Mouse (Mus musculus) heart, embryonic 11.5 days (tissue): ENCODE measurements around the gene Ttc23l. TPM values are rescaled to one million over a fixed set of nuclear protein-coding genes. Genes with fewer than 3 reads are reported as not detected.

Experiments used
- ATAC-seq: fragments of 200-750 bp; cut with Nextera tagmentation; replicated peaks from 2 replicates; pipeline ENCODE4 v1.8.0; 2017; ENCODE audit warnings: moderate library complexity; ENCODE audit not compliant: insufficient number of reproducible peaks, low FRiP score, low TSS enrichment
- H3K27ac ChIP-seq: fragments of 300-500 bp; sonication (generic); 2 replicates; pipeline ENCODE4 v1.5.1; 2014; ENCODE audit warnings: mild to moderate bottlenecking, low read depth, low read length
- H3K27me3 ChIP-seq: fragments of 300-500 bp; sonication (generic); 2 replicates; pipeline ENCODE4 v1.6.1; 2014; ENCODE audit warnings: mild to moderate bottlenecking, low read length, mixed read lengths; ENCODE audit not compliant: control insufficient read depth, insufficient read depth
- H3K36me3 ChIP-seq: fragments of 300-500 bp; sonication (generic); 2 replicates; pipeline ENCODE4 v1.6.1; 2014; ENCODE audit warnings: mild to moderate bottlenecking, low read length, moderate library complexity, mixed read lengths; ENCODE audit not compliant: control insufficient read depth, insufficient read depth
- H3K4me1 ChIP-seq: fragments of 300-500 bp; sonication (generic); 2 replicates; pipeline ENCODE4 v1.6.1; 2014; ENCODE audit warnings: low read length; ENCODE audit not compliant: control insufficient read depth, insufficient read depth
- H3K4me2 ChIP-seq: fragments of 300-500 bp; sonication (generic); 2 replicates; pipeline ENCODE4 v1.6.1; 2014; ENCODE audit warnings: mild to moderate bottlenecking, moderate library complexity
- H3K4me3 ChIP-seq: fragments of 300-500 bp; sonication (generic); 2 replicates; pipeline ENCODE4 v1.5.1; 2014; ENCODE audit warnings: low read depth, low read length
- H3K9ac ChIP-seq: fragments of 300-500 bp; sonication (generic); 2 replicates; pipeline ENCODE4 v1.6.1; 2014; ENCODE audit warnings: mild to moderate bottlenecking, low read depth, low read length, moderate library complexity
- H3K9me3 ChIP-seq: fragments of 300-500 bp; sonication (generic); replicated peaks from 2 replicates; pipeline ENCODE4 v1.6.1; 2016; ENCODE audit warnings: low read length; ENCODE audit not compliant: control insufficient read depth
- WGBS: fragments of 180-500 bp; shearing (Covaris S2); extraction: QIAGEN DNeasy Blood & Tissue Kit; methylation state at CpG from one replicate; pipeline ENCODE4 v1.1.7; 2014; ENCODE audit not compliant: insufficient replicate concordance; 5-methylcytosine and 5-hydroxymethylcytosine counted together
- polyA plus RNA-seq: library from polyadenylated mRNA; unstranded; fragments of >200 nt; fragmentation: Nextera tagmentation; extraction: Ambion mirVana; gene quantifications from 2 replicates; pipeline ENCODE4 v1.2.1, GENCODE M21; 2014

The Ttc23l gene
- polyA plus RNA-seq: not detected in 2 replicates

GRCm38 (mm10) chr15:10558465-10558864 is at the start of gene Ttc23l:
Ttc23l (minus strand) TSS chr15:10558668.
- Histone ChIP-seq H3K9ac (no peak within 1 kb of the TSS), H3K4me3 (no peak within 1 kb of the TSS), H3K4me2 (no peak within 1 kb of the TSS), H3K4me1 (no peaks in the 10 kb centered on the region), H3K27ac (no peak within 1 kb of the TSS), H3K36me3 (no peaks in the 10 kb centered on the region), H3K27me3 (no peaks in the 10 kb centered on the region), H3K9me3 (no peaks in the 10 kb centered on the region)
- WGBS: 82% methylated on average over 13 of the region's 13 CpGs
- ATAC-seq: no peak

GRCm38 (mm10) chr15:10599413-10599812 is 40.9 kb upstream of the Ttc23l start:
- Histone ChIP-seq H3K4me3 (no peak overlapping the region), H3K9me3 (0 out of 2 replicates have a peak, but pooled peaks cover 3% of the 10 kb centered on the region), H3K27me3 (no peaks in the 10 kb centered on the region), H3K4me1 (0 out of 2 replicates have a peak, but pooled peaks cover 6% of the 10 kb centered on the region), H3K36me3 (no peaks in the 10 kb centered on the region), H3K4me2 (no peak overlapping the region), H3K27ac (no peak overlapping the region), H3K9ac (no peak overlapping the region)
- WGBS: 65% methylated on average over 7 of the region's 7 CpGs
- no peak for ATAC-seq

DNA sequence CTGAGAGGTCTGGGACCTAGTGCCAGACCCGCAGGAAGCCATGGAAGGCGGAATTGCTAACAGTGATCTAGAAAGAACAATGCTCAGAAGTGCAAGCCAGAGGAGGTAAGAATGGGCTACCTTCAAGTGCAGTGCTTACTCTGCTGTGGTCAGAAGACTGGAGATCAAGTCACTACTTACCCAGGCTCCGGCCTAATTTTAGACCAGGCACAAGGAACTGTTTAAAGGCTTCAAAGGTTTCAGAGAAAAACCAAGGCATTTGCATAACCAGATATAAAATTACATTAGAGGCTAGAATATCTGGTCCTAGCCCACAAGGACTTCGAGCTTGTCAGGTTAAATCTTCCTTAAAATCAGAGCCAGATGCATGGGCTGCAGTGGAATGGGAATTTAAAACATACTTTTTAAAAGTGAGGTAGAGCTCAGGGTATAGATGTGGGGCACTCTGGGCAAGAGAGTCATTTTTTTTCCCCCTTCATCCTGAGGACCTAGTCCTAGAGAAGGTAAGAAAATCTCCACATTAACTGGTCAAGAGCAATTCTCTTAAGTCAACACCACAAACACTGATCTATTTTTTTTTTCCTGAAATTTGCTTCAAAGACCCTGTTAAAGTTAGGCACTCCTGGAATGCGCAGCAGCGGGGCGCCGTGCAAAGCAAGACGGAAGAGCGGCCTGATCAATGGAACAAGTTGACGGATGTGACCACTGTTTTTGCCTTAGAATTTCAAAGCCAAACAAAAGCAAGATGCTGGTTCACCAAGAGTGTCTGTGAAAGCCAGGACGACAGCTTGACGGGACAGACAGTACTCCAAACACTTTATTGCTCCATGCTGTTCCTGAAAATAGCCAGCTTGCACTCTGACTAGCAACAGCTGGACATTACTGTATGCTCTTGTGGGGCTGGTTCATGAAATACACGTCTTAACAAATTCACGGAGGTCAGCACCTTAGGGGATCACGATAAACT is 40.1 kb upstream of the Ttc23l start:
- H3K4me2 ChIP-seq: peak overlapping the region; percentile 19; the same call in 1 of the 2 replicates
- 0 out of 2 replicates have a peak, but pooled peaks cover 6% of the 10 kb centered on the region for H3K4me1 ChIP-seq
- no peak overlapping the region for H3K9ac ChIP-seq
- no peaks in the 10 kb centered on the region for H3K36me3 ChIP-seq
- ATAC-seq: no peak
- no peak overlapping the region for H3K27ac ChIP-seq
- no peak overlapping the region for H3K4me3 ChIP-seq
- no peaks in the 10 kb centered on the region for H3K27me3 ChIP-seq
- 50% methylated on average over 16 of the region's 16 CpGs for WGBS
- no peaks in the 10 kb centered on the region for H3K9me3 ChIP-seq

- ATAC-seq: no peak
- 81% methylated on average over 9 of the region's 9 CpGs for WGBS
- Histone ChIP-seq H3K9ac (no peak overlapping the region), H3K27ac (no peak overlapping the region), H3K9me3 (no peaks in the 10 kb centered on the region), H3K4me1 (0 out of 2 replicates have a peak, but pooled peaks cover 6% of the 10 kb centered on the region), H3K36me3 (no peaks in the 10 kb centered on the region), H3K4me3 (no peak overlapping the region), H3K27me3 (no peaks in the 10 kb centered on the region), H3K4me2 (no peak overlapping the region)
These were observed 38.4 kb upstream of the Ttc23l start for GRCm38 (mm10) chr15:10596871-10597270.

- Histone ChIP-seq H3K4me1 (0 out of 2 replicates have a peak, but pooled peaks cover 6% of the 10 kb centered on the region), H3K4me3 (no peak overlapping the region), H3K9me3 (no peaks in the 10 kb centered on the region), H3K27ac (no peak overlapping the region), H3K9ac (no peak overlapping the region), H3K36me3 (no peaks in the 10 kb centered on the region), H3K4me2 (no peak overlapping the region), H3K27me3 (no peaks in the 10 kb centered on the region)
- ATAC-seq: no peak
- WGBS: 89% methylated on average over 6 of the region's 6 CpGs
These were observed 36.9 kb upstream of the Ttc23l start for GRCm38 (mm10) chr15:10595408-10595807.

- Histone ChIP-seq H3K4me2 (no peak overlapping the region), H3K9ac (no peak overlapping the region), H3K9me3 (no peaks in the 10 kb centered on the region), H3K4me1 (0 out of 2 replicates have a peak, but pooled peaks cover 6% of the 10 kb centered on the region), H3K27me3 (no peaks in the 10 kb centered on the region), H3K27ac (no peak overlapping the region), H3K4me3 (no peak overlapping the region), H3K36me3 (no peaks in the 10 kb centered on the region)
- 86% methylated on average over 10 of the region's 10 CpGs for whole genome bisulfite sequencing
- ATAC-seq: no peak
These were observed 36.4 kb upstream of the Ttc23l start for GRCm38 (mm10) chr15:10594910-10595309.

GRCm38 (mm10) chr15:10593094-10593493 is 34.6 kb upstream of the Ttc23l start:
- no peak overlapping the region for H3K4me3 ChIP-seq
- H3K4me2 ChIP-seq: no peak overlapping the region
- no peak for ATAC-seq
- no peak overlapping the region for H3K9ac ChIP-seq
- H3K27me3 ChIP-seq: no peaks in the 10 kb centered on the region
- no peaks in the 10 kb centered on the region for H3K4me1 ChIP-seq
- no peak overlapping the region for H3K27ac ChIP-seq
- H3K9me3 ChIP-seq: no peaks in the 10 kb centered on the region
- 82% methylated on average over 6 of the region's 6 CpGs for WGBS
- no peaks in the 10 kb centered on the region for H3K36me3 ChIP-seq

GRCm38 (mm10) chr15:10586565-10586964 is 28.1 kb upstream of the Ttc23l start:
- WGBS: 75% methylated on average over 2 of the region's 2 CpGs
- no peak overlapping the region for H3K27ac ChIP-seq

More at GRCm38 (mm10) chr15:10586565-10586964, 28.1 kb upstream of the Ttc23l start:
- no peak overlapping the region for H3K9ac ChIP-seq
- no peaks in the 10 kb centered on the region for H3K4me1 ChIP-seq
- no peaks in the 10 kb centered on the region for H3K36me3 ChIP-seq
- H3K9me3 ChIP-seq: no peaks in the 10 kb centered on the region
- H3K4me2 ChIP-seq: no peak overlapping the region
- H3K27me3 ChIP-seq: no peaks in the 10 kb centered on the region
- no peak for ATAC-seq
- H3K4me3 ChIP-seq: no peak overlapping the region
